Mouse (Mus musculus) megakaryocyte, embryonic 14.5 days (primary cell): ENCODE measurements around the gene Rsad2. TPM values are rescaled to one million over a fixed set of nuclear protein-coding genes. Genes with fewer than 3 reads are reported as not detected.

Experiments
- H3K27me3 ChIP-seq: replicated peaks from 2 replicates; pipeline ENCODE3; 2012; ENCODE audit warnings: inconsistent platforms
- H3K36me3 ChIP-seq: replicated peaks from 2 replicates; pipeline ENCODE3; 2012; ENCODE audit warnings: low read length, inconsistent platforms, mixed read lengths
- H3K4me1 ChIP-seq: 2 replicates; pipeline ENCODE4 v1.6.1; 2012; ENCODE audit warnings: inconsistent platforms
- H3K4me3 ChIP-seq: replicated peaks from 2 replicates; pipeline ENCODE3; 2012; ENCODE audit warnings: moderate library complexity, mild to moderate bottlenecking, inconsistent platforms
- H3K9me3 ChIP-seq: 2 replicates; pipeline ENCODE4 v1.6.1; 2012; ENCODE audit warnings: inconsistent platforms
- FLI1 ChIP-seq: IDR thresholded peaks from 2 replicates; pipeline ENCODE4 v1.6.1; 2012; ENCODE audit warnings: low read length, inconsistent platforms, mixed read lengths
- GATA1 ChIP-seq: IDR thresholded peaks from 3 replicates; pipeline ENCODE4 v1.6.1; 2012; ENCODE audit warnings: mixed read lengths, low read length, inconsistent platforms, borderline replicate concordance
- polyA plus RNA-seq: library from polyadenylated mRNA; stranded (reverse); fragments of >175 nt; gene quantifications from 2 replicates; pipeline ENCODE4 v1.2.3, GENCODE M21; 2012; ENCODE audit warnings: low replicate concordance; ENCODE audit not compliant: insufficient read depth

Rsad2 gene
- polyA plus RNA-seq, 1 experiment: 2.5 TPM

GRCm38 (mm10) chr12:26415104-26415771 is 41.0 kb downstream of the Rsad2 start, which contains the start of gene Rnf144a:
Gene Rnf144a (minus strand): TSS chr12:26415254.
- no peaks in the 10 kb centered on the region for H3K9me3 ChIP-seq
- no peak for TF ChIP-seq GATA1
- no peak for TF ChIP-seq FLI1
- H3K27me3 ChIP-seq: peaks cover 38% of the 10 kb centered on the region
- H3K36me3 ChIP-seq: no peaks in the 10 kb centered on the region
- H3K4me1 ChIP-seq: peaks cover 16% of the 10 kb centered on the region
- H3K4me3 ChIP-seq: peak within 1 kb of the TSS; percentile 94

GRCm38 (mm10) chr12:26414451-26415103 is 41.7 kb downstream of the Rsad2 start:
- TF ChIP-seq FLI1 (no peak), GATA1 (no peak)
- Histone ChIP-seq H3K4me3 (peak overlapping the region; percentile 94), H3K27me3 (peaks cover 38% of the 10 kb centered on the region), H3K4me1 (peaks cover 23% of the 10 kb centered on the region), H3K36me3 (no peaks in the 10 kb centered on the region), H3K9me3 (no peaks in the 10 kb centered on the region)

GRCm38 (mm10) chr12:26413961-26414411 is 42.3 kb downstream of the Rsad2 start:
- TF ChIP-seq GATA1 (no peak), FLI1 (no peak)
- peak overlapping the region; percentile 94 for H3K4me3 ChIP-seq
- no peaks in the 10 kb centered on the region for H3K9me3 ChIP-seq
- H3K36me3 ChIP-seq: no peaks in the 10 kb centered on the region
- H3K4me1 ChIP-seq: peaks cover 26% of the 10 kb centered on the region
- peaks cover 38% of the 10 kb centered on the region for H3K27me3 ChIP-seq

GRCm38 (mm10) chr12:26412802-26413201 is 43.5 kb downstream of the Rsad2 start:
- Histone ChIP-seq H3K4me3 (no peak overlapping the region), H3K36me3 (no peaks in the 10 kb centered on the region), H3K27me3 (peaks cover 46% of the 10 kb centered on the region), H3K9me3 (no peaks in the 10 kb centered on the region), H3K4me1 (peaks cover 20% of the 10 kb centered on the region)
- no peak for TF ChIP-seq FLI1
- no peak for TF ChIP-seq GATA1

- peaks cover 46% of the 10 kb centered on the region for H3K27me3 ChIP-seq
- H3K4me1 ChIP-seq: peaks cover 20% of the 10 kb centered on the region
- H3K9me3 ChIP-seq: no peaks in the 10 kb centered on the region
- H3K4me3 ChIP-seq: no peak overlapping the region
- H3K36me3 ChIP-seq: no peaks in the 10 kb centered on the region
- no peak for TF ChIP-seq FLI1
- TF ChIP-seq GATA1: no peak
Observed at GRCm38 (mm10) chr12:26411841-26412450, 44.3 kb downstream of the Rsad2 start.

- Histone ChIP-seq H3K27me3 (peaks cover 47% of the 10 kb centered on the region), H3K4me1 (peaks cover 20% of the 10 kb centered on the region), H3K4me3 (no peak overlapping the region), H3K9me3 (no peaks in the 10 kb centered on the region), H3K36me3 (no peaks in the 10 kb centered on the region)
- TF ChIP-seq FLI1: no peak
- TF ChIP-seq GATA1: no peak
Observed at GRCm38 (mm10) chr12:26410443-26410842, 45.8 kb downstream of the Rsad2 start.

GRCm38 (mm10) chr12:26408707-26409106 is 47.5 kb downstream of the Rsad2 start:
- Histone ChIP-seq H3K4me3 (no peak overlapping the region), H3K27me3 (peaks cover 42% of the 10 kb centered on the region), H3K9me3 (no peaks in the 10 kb centered on the region), H3K4me1 (peaks cover 21% of the 10 kb centered on the region), H3K36me3 (no peaks in the 10 kb centered on the region)
- TF ChIP-seq FLI1: no peak
- TF ChIP-seq GATA1: no peak

- peak overlapping the region; percentile 11 for H3K4me3 ChIP-seq
- TF ChIP-seq FLI1: no peak
- TF ChIP-seq GATA1: no peak
- H3K27me3 ChIP-seq: peaks cover 37% of the 10 kb centered on the region
- no peaks in the 10 kb centered on the region for H3K36me3 ChIP-seq
- H3K4me1 ChIP-seq: peaks cover 21% of the 10 kb centered on the region
- H3K9me3 ChIP-seq: 0 out of 2 replicates have a peak, but pooled peaks cover 4% of the 10 kb centered on the region
Observed at GRCm38 (mm10) chr12:26404781-26405702, 51.2 kb downstream of the Rsad2 start.
